Mouse (Mus musculus): ENCODE measurements around the gene Pagr1b. TPM values are rescaled to one million over a fixed set of nuclear protein-coding genes. Genes with fewer than 3 reads are reported as not detected.
A peak's percentile ranks its signal among the peaks of the same experiment; 100 is the strongest.

The Pagr1b gene
- polyA plus RNA-seq, 1 experiment: 0.90 TPM

- peak overlapping the region; percentile 10; the same call in 1 of the 2 replicates for H3K27ac ChIP-seq (ENCODE audit: control insufficient read depth, insufficient read depth, low read depth, low read length)
- no peak overlapping the region for H3K4me3 ChIP-seq (ENCODE audit: control insufficient read depth, low read depth, low read length)
- no peaks in the 10 kb centered on the region for H3K27me3 ChIP-seq (ENCODE audit: control insufficient read depth, insufficient read depth, low read length)
- TF ChIP-seq POLR2A (IDR thresholded peaks at IDR 0.05; ENCODE audit: control insufficient read depth, low read depth, low read length): no peak
- no peak for TF ChIP-seq CTCF (IDR thresholded peaks at IDR 0.05; ENCODE audit: control insufficient read depth, insufficient read depth, insufficient replicate concordance, low read depth, low read length)
- no peaks in the 10 kb centered on the region for H3K36me3 ChIP-seq (ENCODE audit: control insufficient read depth, insufficient read depth, low read length)
- peaks cover 5% of the 10 kb centered on the region; the same call in 1 of the 2 replicates for H3K4me1 ChIP-seq (ENCODE audit: control insufficient read depth, insufficient read depth, low read length)
Measured at GRCm38 (mm10) chr7:127009307-127010085, 6.8 kb downstream of the Pagr1b start.

GRCm38 (mm10) chr7:127008239-127009019, 7.9 kb downstream of the Pagr1b start:
- H3K36me3 ChIP-seq (ENCODE audit: control insufficient read depth, insufficient read depth, low read length): no peaks in the 10 kb centered on the region
- H3K4me3 ChIP-seq (ENCODE audit: control insufficient read depth, low read depth, low read length): no peak overlapping the region
- H3K4me1 ChIP-seq (ENCODE audit: control insufficient read depth, insufficient read depth, low read length): peaks cover 5% of the 10 kb centered on the region; the same call in 1 of the 2 replicates
- H3K27me3 ChIP-seq (ENCODE audit: control insufficient read depth, insufficient read depth, low read length): no peaks in the 10 kb centered on the region
- peak overlapping the region; percentile 85 for H3K27ac ChIP-seq (ENCODE audit: control insufficient read depth, insufficient read depth, low read depth, low read length)
- TF ChIP-seq POLR2A (IDR thresholded peaks at IDR 0.05; ENCODE audit: control insufficient read depth, low read depth, low read length): no peak
- no peak for TF ChIP-seq CTCF (IDR thresholded peaks at IDR 0.05; ENCODE audit: control insufficient read depth, insufficient read depth, insufficient replicate concordance, low read depth, low read length)

GRCm38 (mm10) chr7:127007313-127008024, 8.8 kb downstream of the Pagr1b start:
- Histone ChIP-seq H3K4me1 (ENCODE audit: control insufficient read depth, insufficient read depth, low read length) (peaks cover 5% of the 10 kb centered on the region; the same call in 1 of the 2 replicates), H3K4me3 (ENCODE audit: control insufficient read depth, low read depth, low read length) (no peak overlapping the region), H3K27me3 (ENCODE audit: control insufficient read depth, insufficient read depth, low read length) (no peaks in the 10 kb centered on the region), H3K27ac (ENCODE audit: control insufficient read depth, insufficient read depth, low read depth, low read length) (no peak overlapping the region), H3K36me3 (ENCODE audit: control insufficient read depth, insufficient read depth, low read length) (no peaks in the 10 kb centered on the region)
- no peak for TF ChIP-seq CTCF (IDR thresholded peaks at IDR 0.05; ENCODE audit: control insufficient read depth, insufficient read depth, insufficient replicate concordance, low read depth, low read length)
- no peak for TF ChIP-seq POLR2A (IDR thresholded peaks at IDR 0.05; ENCODE audit: control insufficient read depth, low read depth, low read length)

GRCm38 (mm10) chr7:127004122-127004875, 12.0 kb downstream of the Pagr1b start:
- Histone ChIP-seq H3K27me3 (ENCODE audit: control insufficient read depth, insufficient read depth, low read length) (no peaks in the 10 kb centered on the region), H3K36me3 (ENCODE audit: control insufficient read depth, insufficient read depth, low read length) (no peaks in the 10 kb centered on the region), H3K4me3 (ENCODE audit: control insufficient read depth, low read depth, low read length) (no peak overlapping the region), H3K27ac (ENCODE audit: control insufficient read depth, insufficient read depth, low read depth, low read length) (no peak overlapping the region), H3K4me1 (ENCODE audit: control insufficient read depth, insufficient read depth, low read length) (peaks cover 7% of the 10 kb centered on the region)
- no peak for TF ChIP-seq POLR2A (IDR thresholded peaks at IDR 0.05; ENCODE audit: control insufficient read depth, low read depth, low read length)
- TF ChIP-seq CTCF (IDR thresholded peaks at IDR 0.05; ENCODE audit: control insufficient read depth, insufficient read depth, insufficient replicate concordance, low read depth, low read length): no peak

GRCm38 (mm10) chr7:127003620-127004019, 12.7 kb downstream of the Pagr1b start:
- TF ChIP-seq POLR2A (IDR thresholded peaks at IDR 0.05; ENCODE audit: control insufficient read depth, low read depth, low read length): no peak
- no peak for TF ChIP-seq CTCF (IDR thresholded peaks at IDR 0.05; ENCODE audit: control insufficient read depth, insufficient read depth, insufficient replicate concordance, low read depth, low read length)
- H3K27me3 ChIP-seq (ENCODE audit: control insufficient read depth, insufficient read depth, low read length): no peaks in the 10 kb centered on the region
- no peak overlapping the region for H3K27ac ChIP-seq (ENCODE audit: control insufficient read depth, insufficient read depth, low read depth, low read length)
- no peak overlapping the region for H3K4me3 ChIP-seq (ENCODE audit: control insufficient read depth, low read depth, low read length)
- no peaks in the 10 kb centered on the region for H3K36me3 ChIP-seq (ENCODE audit: control insufficient read depth, insufficient read depth, low read length)
- H3K4me1 ChIP-seq (ENCODE audit: control insufficient read depth, insufficient read depth, low read length): peaks cover 5% of the 10 kb centered on the region

GRCm38 (mm10) chr7:126999568-126999967, 16.7 kb downstream of the Pagr1b start:
- Histone ChIP-seq H3K4me1 (ENCODE audit: control insufficient read depth, insufficient read depth, low read length) (peaks cover 2% of the 10 kb centered on the region; the same call in 1 of the 2 replicates), H3K4me3 (ENCODE audit: control insufficient read depth, low read depth, low read length) (no peak overlapping the region), H3K27ac (ENCODE audit: control insufficient read depth, insufficient read depth, low read depth, low read length) (no peak overlapping the region), H3K36me3 (ENCODE audit: control insufficient read depth, insufficient read depth, low read length) (no peaks in the 10 kb centered on the region), H3K27me3 (ENCODE audit: control insufficient read depth, insufficient read depth, low read length) (no peaks in the 10 kb centered on the region)
- no peak for TF ChIP-seq CTCF (IDR thresholded peaks at IDR 0.05; ENCODE audit: control insufficient read depth, insufficient read depth, insufficient replicate concordance, low read depth, low read length)
- TF ChIP-seq POLR2A (IDR thresholded peaks at IDR 0.05; ENCODE audit: control insufficient read depth, low read depth, low read length): no peak
